Mouse (Mus musculus) kidney, adult 2 months (tissue): ENCODE results near the gene Hoxa5.

Experiments used
- CTCF ChIP-seq: fragments of 200-500 bp; conservative IDR thresholded peaks from 2 replicates; pipeline ENCODE4 v1.5.1; 2011; ENCODE audit warnings: low read depth, mild to moderate bottlenecking, control low read depth, low read length, moderate library complexity, mixed read lengths; ENCODE audit not compliant: insufficient read depth, insufficient read length
- POLR2A ChIP-seq: fragments of 200-500 bp; IDR thresholded peaks from one replicate; pipeline ENCODE4 v1.6.1; 2011; ENCODE audit warnings: low read depth, low read length, control low read depth

- no peak for TF ChIP-seq POLR2A
- TF ChIP-seq CTCF, result no peak
These were observed 34.6 kb upstream of the Hoxa5 start for GRCm38 (mm10) chr6:52238976-52239375.
